Mouse (Mus musculus): ENCODE measurements at regions not wholly inside any gene's neighbourhood (a gene's known extent, or its start where the extent isn't known, plus 50 kb on each side); places are given as distances from the start of the nearest gene placed in this dataset.

- Histone ChIP-seq H3K36me3 (ENCODE audit: control insufficient read depth, insufficient read depth, low read length) (no peaks in the 10 kb centered on the region), H3K4me2 (ENCODE audit: low read length) (no peak overlapping the region), H3K9ac (replicated peaks; ENCODE audit: low read length) (no peak overlapping the region), H3K9me3 (ENCODE audit: control insufficient read depth, low read length) (no peaks in the 10 kb centered on the region), H3K27ac (replicated peaks; ENCODE audit: low read depth, low read length) (no peak overlapping the region), H3K4me1 (ENCODE audit: control insufficient read depth, insufficient read depth, low read length) (no peaks in the 10 kb centered on the region), H3K4me3 (replicated peaks; ENCODE audit: low read depth, low read length) (no peak overlapping the region), H3K27me3 (ENCODE audit: control insufficient read depth, insufficient read depth, low read length) (no peaks in the 10 kb centered on the region)
- no peak for ATAC-seq (ENCODE audit: low FRiP score, low TSS enrichment)
- no peak for DNase-seq
- WGBS: 78% methylated on average over 5 of the region's 5 CpGs
Observed at GRCm38 (mm10) chr2:61297135-61297534, 281.2 kb upstream of the Tank start.

GRCm38 (mm10) chr2:61296606-61297005, 281.8 kb upstream of the Tank start:
- Histone ChIP-seq H3K27ac (replicated peaks; ENCODE audit: low read depth, low read length) (no peak overlapping the region), H3K36me3 (ENCODE audit: control insufficient read depth, insufficient read depth, low read length) (no peaks in the 10 kb centered on the region), H3K4me3 (replicated peaks; ENCODE audit: low read depth, low read length) (no peak overlapping the region), H3K9ac (replicated peaks; ENCODE audit: low read length) (no peak overlapping the region), H3K27me3 (ENCODE audit: control insufficient read depth, insufficient read depth, low read length) (no peaks in the 10 kb centered on the region), H3K4me1 (ENCODE audit: control insufficient read depth, insufficient read depth, low read length) (no peaks in the 10 kb centered on the region), H3K4me2 (ENCODE audit: low read length) (no peak overlapping the region), H3K9me3 (ENCODE audit: control insufficient read depth, low read length) (no peaks in the 10 kb centered on the region)
- no peak for DNase-seq
- 88% methylated on average over 6 of the region's 6 CpGs for WGBS
- ATAC-seq (ENCODE audit: low FRiP score, low TSS enrichment): no peak

DNA sequence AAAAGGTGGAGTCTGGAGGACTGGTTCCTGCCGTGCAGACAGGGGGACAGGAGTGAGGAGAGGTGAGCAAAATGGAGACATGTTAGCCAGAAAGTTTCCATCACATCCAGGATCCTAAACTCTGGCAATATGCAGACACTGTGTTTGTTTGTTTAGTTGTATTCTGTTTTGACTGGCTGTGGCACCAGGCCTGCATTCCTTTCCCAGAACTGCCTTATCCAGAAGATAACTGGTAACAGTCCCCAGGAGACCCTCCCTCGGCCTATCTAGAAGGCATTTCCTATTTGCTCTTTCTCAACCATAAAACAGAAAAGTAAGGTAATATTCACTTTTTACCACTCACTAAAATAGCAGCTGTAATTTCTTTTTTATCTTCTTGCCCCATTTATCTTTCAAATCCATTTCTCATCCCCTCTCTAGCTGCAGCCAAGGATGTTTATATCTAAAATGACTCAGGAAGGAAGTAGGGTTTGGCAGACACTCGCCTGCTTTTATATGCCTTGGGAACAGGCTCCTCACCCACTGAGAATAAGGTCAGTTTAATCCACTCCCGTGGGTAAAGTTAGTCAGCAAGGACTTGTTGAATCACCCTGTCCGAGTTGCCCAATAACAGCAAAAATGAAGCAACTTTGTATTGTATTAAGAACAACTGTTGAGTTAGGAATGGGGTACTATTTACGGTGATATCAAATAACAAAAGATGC, 283.0 kb upstream of the Tank start:
- Histone ChIP-seq H3K36me3 (ENCODE audit: control insufficient read depth, insufficient read depth, low read length) (no peaks in the 10 kb centered on the region), H3K27me3 (ENCODE audit: control insufficient read depth, insufficient read depth, low read length) (no peaks in the 10 kb centered on the region), H3K4me1 (ENCODE audit: control insufficient read depth, insufficient read depth, low read length) (no peaks in the 10 kb centered on the region), H3K27ac (replicated peaks; ENCODE audit: low read depth, low read length) (no peak overlapping the region), H3K9ac (replicated peaks; ENCODE audit: low read length) (no peak overlapping the region), H3K9me3 (ENCODE audit: control insufficient read depth, low read length) (no peaks in the 10 kb centered on the region), H3K4me2 (ENCODE audit: low read length) (no peak overlapping the region), H3K4me3 (replicated peaks; ENCODE audit: low read depth, low read length) (no peak overlapping the region)
- DNase-seq (no peak), ATAC-seq (ENCODE audit: low FRiP score, low TSS enrichment) (no peak)
- 70% methylated on average over 6 of the region's 6 CpGs for WGBS

GRCm38 (mm10) chr2:61288246-61288645, 290.1 kb upstream of the Tank start:
- Histone ChIP-seq H3K4me1 (ENCODE audit: control insufficient read depth, insufficient read depth, low read length) (no peaks in the 10 kb centered on the region), H3K9me3 (ENCODE audit: control insufficient read depth, low read length) (no peaks in the 10 kb centered on the region), H3K4me2 (ENCODE audit: low read length) (no peak overlapping the region), H3K9ac (replicated peaks; ENCODE audit: low read length) (no peak overlapping the region), H3K36me3 (ENCODE audit: control insufficient read depth, insufficient read depth, low read length) (no peaks in the 10 kb centered on the region), H3K27me3 (ENCODE audit: control insufficient read depth, insufficient read depth, low read length) (no peaks in the 10 kb centered on the region), H3K27ac (replicated peaks; ENCODE audit: low read depth, low read length) (no peak overlapping the region), H3K4me3 (replicated peaks; ENCODE audit: low read depth, low read length) (no peak overlapping the region)
- WGBS: 80% methylated on average over 2 of the region's 2 CpGs
- DNase-seq (no peak), ATAC-seq (ENCODE audit: low FRiP score, low TSS enrichment) (no peak)

GRCm38 (mm10) chr2:61284706-61285105, 293.7 kb upstream of the Tank start:
- H3K27ac ChIP-seq (replicated peaks; ENCODE audit: low read depth, low read length): no peak overlapping the region
- whole genome bisulfite sequencing: 91% methylated on average over 6 of the region's 6 CpGs
- H3K4me2 ChIP-seq (ENCODE audit: low read length): no peak overlapping the region
- ATAC-seq (ENCODE audit: low FRiP score, low TSS enrichment): no peak
- no peaks in the 10 kb centered on the region for H3K27me3 ChIP-seq (ENCODE audit: control insufficient read depth, insufficient read depth, low read length)
- DNase-seq: no peak
- H3K4me3 ChIP-seq (replicated peaks; ENCODE audit: low read depth, low read length): no peak overlapping the region
- H3K36me3 ChIP-seq (ENCODE audit: control insufficient read depth, insufficient read depth, low read length): no peaks in the 10 kb centered on the region
- H3K9ac ChIP-seq (replicated peaks; ENCODE audit: low read length): no peak overlapping the region
- no peaks in the 10 kb centered on the region for H3K9me3 ChIP-seq (ENCODE audit: control insufficient read depth, low read length)
- no peaks in the 10 kb centered on the region for H3K4me1 ChIP-seq (ENCODE audit: control insufficient read depth, insufficient read depth, low read length)

DNA sequence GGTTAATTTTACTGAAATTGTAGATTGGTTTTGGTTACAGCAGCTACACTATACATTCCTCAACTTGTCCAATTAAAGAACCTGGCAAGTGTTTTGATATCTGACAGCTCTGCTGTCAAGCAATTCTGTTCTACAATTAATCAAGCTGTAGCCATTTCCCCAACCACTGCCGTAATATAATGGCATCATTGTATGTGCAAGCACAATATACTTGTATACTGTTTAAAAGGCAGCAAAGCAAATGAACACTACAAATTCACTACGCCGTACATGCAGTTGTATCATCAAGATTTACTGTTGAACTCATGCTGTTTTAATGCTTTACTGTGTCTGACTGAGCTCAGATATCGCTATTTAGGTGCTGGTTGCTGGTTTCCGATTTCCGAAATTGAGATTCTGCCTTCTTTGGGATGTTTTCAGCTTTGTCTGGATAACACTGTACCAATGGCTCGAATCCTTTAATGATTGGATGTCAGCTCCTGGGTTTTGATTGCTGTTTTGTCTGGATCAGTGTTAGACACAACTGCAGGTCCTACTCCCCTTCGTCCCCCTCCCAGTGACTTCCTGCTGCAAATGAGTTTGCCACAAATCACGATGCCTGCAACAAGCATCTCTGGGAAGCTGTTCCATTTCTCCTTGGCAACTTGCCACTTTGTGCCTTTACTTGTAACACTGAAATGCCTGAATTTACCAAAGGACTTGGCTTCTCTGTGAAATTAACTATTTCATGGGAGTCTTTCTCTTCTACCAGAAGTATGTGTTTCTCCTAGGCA, 294.4 kb upstream of the Tank start:
- 83% methylated on average over 9 of the region's 9 CpGs for WGBS
- Histone ChIP-seq H3K4me1 (ENCODE audit: control insufficient read depth, insufficient read depth, low read length) (no peaks in the 10 kb centered on the region), H3K4me3 (replicated peaks; ENCODE audit: low read depth, low read length) (no peak overlapping the region), H3K27me3 (ENCODE audit: control insufficient read depth, insufficient read depth, low read length) (no peaks in the 10 kb centered on the region), H3K36me3 (ENCODE audit: control insufficient read depth, insufficient read depth, low read length) (no peaks in the 10 kb centered on the region), H3K27ac (replicated peaks; ENCODE audit: low read depth, low read length) (no peak overlapping the region), H3K4me2 (ENCODE audit: low read length) (no peak overlapping the region), H3K9ac (replicated peaks; ENCODE audit: low read length) (no peak overlapping the region), H3K9me3 (ENCODE audit: control insufficient read depth, low read length) (no peaks in the 10 kb centered on the region)
- DNase-seq (peak; percentile 39), ATAC-seq (ENCODE audit: low FRiP score, low TSS enrichment) (no peak)

- Histone ChIP-seq H3K36me3 (ENCODE audit: control insufficient read depth, insufficient read depth, low read length) (no peaks in the 10 kb centered on the region), H3K4me3 (replicated peaks; ENCODE audit: low read depth, low read length) (no peak overlapping the region), H3K27ac (replicated peaks; ENCODE audit: low read depth, low read length) (no peak overlapping the region), H3K27me3 (ENCODE audit: control insufficient read depth, insufficient read depth, low read length) (no peaks in the 10 kb centered on the region), H3K4me1 (ENCODE audit: control insufficient read depth, insufficient read depth, low read length) (0 out of 2 replicates have a peak, but pooled peaks cover 5% of the 10 kb centered on the region), H3K9ac (replicated peaks; ENCODE audit: low read length) (no peak overlapping the region), H3K4me2 (ENCODE audit: low read length) (no peak overlapping the region), H3K9me3 (ENCODE audit: control insufficient read depth, low read length) (no peaks in the 10 kb centered on the region)
- 91% methylated on average over 5 of the region's 5 CpGs for WGBS
- ATAC-seq (ENCODE audit: low FRiP score, low TSS enrichment): no peak
- DNase-seq: no peak
Observed at GRCm38 (mm10) chr2:61272721-61273120, 305.7 kb upstream of the Tank start.

GRCm38 (mm10) chr2:61267706-61268105, 304.7 kb upstream of the Rbms1 start:
- DNase-seq (no peak), ATAC-seq (ENCODE audit: low FRiP score, low TSS enrichment) (no peak)
- H3K36me3 ChIP-seq (ENCODE audit: control insufficient read depth, insufficient read depth, low read length): no peaks in the 10 kb centered on the region
- H3K4me1 ChIP-seq (ENCODE audit: control insufficient read depth, insufficient read depth, low read length): 0 out of 2 replicates have a peak, but pooled peaks cover 5% of the 10 kb centered on the region
- no peak overlapping the region for H3K9ac ChIP-seq (replicated peaks; ENCODE audit: low read length)
- no peak overlapping the region for H3K27ac ChIP-seq (replicated peaks; ENCODE audit: low read depth, low read length)
- no peaks in the 10 kb centered on the region for H3K9me3 ChIP-seq (ENCODE audit: control insufficient read depth, low read length)
- no peak overlapping the region for H3K4me2 ChIP-seq (ENCODE audit: low read length)
- 90% methylated on average over 3 of the region's 3 CpGs for WGBS
- no peak overlapping the region for H3K4me3 ChIP-seq (replicated peaks; ENCODE audit: low read depth, low read length)
- no peaks in the 10 kb centered on the region for H3K27me3 ChIP-seq (ENCODE audit: control insufficient read depth, insufficient read depth, low read length)

All from midbrain, embryonic 14.5 days (tissue).